Mouse (Mus musculus) embryonic fibroblast, embryonic 13.5 days (primary cell): ENCODE measurements around the gene Capn1.

Experiments
- CTCF ChIP-seq: IDR thresholded peaks from 2 replicates; pipeline ENCODE4 v1.5.1; 2011; ENCODE audit warnings: mild to moderate bottlenecking, control low read depth, low read length, moderate library complexity, borderline replicate concordance; ENCODE audit not compliant: insufficient read depth
- POLR2A ChIP-seq: IDR thresholded peaks from 2 replicates; pipeline ENCODE4 v1.6.1; 2011; ENCODE audit warnings: low read depth, mild to moderate bottlenecking, control low read depth, low read length, moderate library complexity

DNA sequence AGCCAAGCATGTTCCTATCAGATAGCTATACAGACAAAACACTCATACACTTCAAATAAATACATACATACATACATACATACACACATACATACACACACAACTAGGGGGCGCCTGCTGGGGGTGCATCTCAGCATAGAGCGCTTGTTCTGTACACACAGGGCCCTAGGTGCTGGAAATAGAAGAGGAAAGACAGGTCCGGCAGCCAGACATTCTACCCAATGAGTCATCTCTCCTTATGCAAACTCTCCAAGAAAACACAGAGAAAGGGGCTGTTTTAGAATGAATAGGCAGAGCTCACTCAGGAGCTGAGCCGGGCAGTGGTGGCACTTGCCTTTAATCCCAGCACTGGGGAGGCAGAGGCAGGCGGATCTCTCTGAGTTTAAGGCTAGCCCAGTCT lies 15.7 kb downstream of the Capn1 start:
- no peak for TF ChIP-seq CTCF
- TF ChIP-seq POLR2A: no peak
